Mouse (Mus musculus): ENCODE data around the gene Mpp6.

DNA sequence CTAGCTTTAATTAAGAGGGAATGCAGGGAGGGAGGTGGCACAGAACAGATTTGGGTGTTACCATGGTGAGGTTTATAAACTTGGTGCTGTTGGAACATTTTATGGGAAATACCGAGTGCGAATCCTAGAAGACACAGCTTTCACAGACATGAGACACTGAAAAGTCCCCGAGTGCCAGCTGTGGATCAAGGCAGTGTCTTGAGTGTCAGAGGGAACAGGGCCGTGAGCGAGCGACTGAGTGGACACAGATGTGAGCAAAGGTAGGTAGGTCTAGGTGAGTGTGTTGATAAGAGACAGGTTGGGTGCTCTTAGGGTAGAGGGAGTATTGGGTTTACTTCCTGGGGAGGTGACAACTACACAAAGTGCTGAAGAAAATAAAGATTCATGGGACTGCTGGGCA, 17.5 kb downstream of the Mpp6 start:
- no peak for TF ChIP-seq TAL1 (IDR thresholded peaks at IDR 0.05; ENCODE audit: low read length)
- no peak for TF ChIP-seq GATA1 (IDR thresholded peaks at IDR 0.05; ENCODE audit: low read length)

All from erythroblast, embryonic 14.5 days (primary cell).